Mouse (Mus musculus) MEL (cell line): ENCODE measurements at regions not wholly inside any gene's neighbourhood (a gene's known extent, or its start where the extent isn't known, plus 50 kb on each side); places are given as distances from the start of the nearest gene placed in this dataset.

Source experiments
- BHLHE40 ChIP-seq: IDR thresholded peaks from 2 replicates; pipeline ENCODE4 v1.6.1; 2012; ENCODE audit warnings: low read depth, mild to moderate bottlenecking, inconsistent platforms, low read length, improper control_type of control experiment, borderline replicate concordance
- CTCF ChIP-seq, 3 experiments: IDR thresholded peaks in 2 of 3; conservative IDR thresholded peaks in 1 of 3; 2 replicates each; pipeline ENCODE4 v1.5.1; 2011 to 2012; ENCODE audit warnings: low read length in 3 of 3, low read depth in 2 of 3, mild to moderate bottlenecking in 2 of 3, improper control_type of control experiment in 1 of 3, inconsistent platforms in 1 of 3, mixed read lengths in 1 of 3, moderate library complexity in 1 of 3; ENCODE audit not compliant: control insufficient read depth in 1 of 3, insufficient read depth in 1 of 3, poor library complexity in 1 of 3, severe bottlenecking in 1 of 3
- EP300 ChIP-seq, 2 experiments: IDR thresholded peaks; 2 replicates each; pipeline ENCODE4 v1.6.1; 2011; ENCODE audit warnings: improper control_type of control experiment in 2 of 2, low read length in 2 of 2, low read depth in 1 of 2, mild to moderate bottlenecking in 1 of 2
- JUND ChIP-seq: IDR thresholded peaks from 2 replicates; pipeline ENCODE4 v1.6.1; 2011; ENCODE audit warnings: low read depth, mild to moderate bottlenecking, improper control_type of control experiment, low read length
- MAX ChIP-seq: IDR thresholded peaks from 2 replicates; pipeline ENCODE4 v1.6.1; 2011; ENCODE audit warnings: low read length, improper control_type of control experiment
- MEF2A ChIP-seq: IDR thresholded peaks from 2 replicates; pipeline ENCODE4 v1.6.1; 2014; ENCODE audit warnings: low read depth, mild to moderate bottlenecking, inconsistent platforms, low read length, improper control_type of control experiment; ENCODE audit not compliant: poor library complexity, insufficient replicate concordance, severe bottlenecking; ENCODE audit errors: extremely low read depth
- MYC ChIP-seq: IDR thresholded peaks from 2 replicates; pipeline ENCODE4 v1.6.1; 2011; ENCODE audit warnings: low read depth, mild to moderate bottlenecking, low read length, improper control_type of control experiment, moderate library complexity
- NRF1 ChIP-seq: IDR thresholded peaks from 2 replicates; pipeline ENCODE4 v1.6.1; 2014; ENCODE audit warnings: low read depth, mild to moderate bottlenecking, inconsistent platforms, low read length, improper control_type of control experiment, moderate library complexity; ENCODE audit not compliant: poor library complexity, insufficient read depth, severe bottlenecking
- POLR2A ChIP-seq, 2 experiments: IDR thresholded peaks; 2 replicates each; pipeline ENCODE4 v1.6.1; 2011 to 2012; ENCODE audit warnings: low read length in 2 of 2, mild to moderate bottlenecking in 2 of 2, control low read depth in 1 of 2, improper control_type of control experiment in 1 of 2, low read depth in 1 of 2, moderate library complexity in 1 of 2; ENCODE audit not compliant: control insufficient read depth in 1 of 2, insufficient read depth in 1 of 2, poor library complexity in 1 of 2
- RAD21 ChIP-seq: IDR thresholded peaks from 2 replicates; pipeline ENCODE4 v1.6.1; 2011; ENCODE audit warnings: mild to moderate bottlenecking, low read depth, low read length, improper control_type of control experiment
- TCF12 ChIP-seq: IDR thresholded peaks from 2 replicates; pipeline ENCODE4 v1.6.1; 2014; ENCODE audit warnings: low read depth, mild to moderate bottlenecking, inconsistent platforms, low read length, improper control_type of control experiment, moderate library complexity
- USF2 ChIP-seq, 2 experiments: IDR thresholded peaks; 2 replicates each; pipeline ENCODE4 v1.6.1; 2011 to 2012; ENCODE audit warnings: improper control_type of control experiment in 2 of 2, low read length in 2 of 2, borderline replicate concordance in 1 of 2, inconsistent platforms in 1 of 2, low read depth in 1 of 2, mild to moderate bottlenecking in 1 of 2; ENCODE audit not compliant: insufficient read depth in 1 of 2
- ZNF384 ChIP-seq: IDR thresholded peaks from 2 replicates; pipeline ENCODE4 v1.6.1; 2012; ENCODE audit warnings: low read depth, mild to moderate bottlenecking, inconsistent platforms, low read length, improper control_type of control experiment

DNA sequence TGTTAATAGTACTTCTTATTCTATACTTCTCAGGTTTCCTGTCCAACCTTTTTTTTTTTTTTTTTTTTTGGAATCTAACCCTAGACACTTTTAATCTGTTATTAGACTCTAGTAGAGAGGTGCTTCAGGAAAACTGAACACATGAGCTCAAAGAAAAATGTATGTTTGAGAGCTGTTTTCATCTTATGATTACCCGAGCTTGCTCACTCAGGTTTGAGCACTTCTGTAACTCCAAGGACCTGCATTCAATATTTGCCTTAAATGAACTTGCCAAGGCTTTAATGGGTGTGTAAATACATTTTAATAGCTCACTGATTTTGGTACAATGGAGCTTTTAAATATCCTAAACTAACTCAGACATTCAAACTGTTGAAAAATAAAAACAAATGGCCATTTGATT is 367.8 kb downstream of the Nr2f2 start:
- no peak for TF ChIP-seq MYC
- no peak for TF ChIP-seq MAX
- no peak for TF ChIP-seq POLR2A (IDR thresholded peaks at IDR 0.05; ENCODE audit: control insufficient read depth in 1 of 2, insufficient read depth in 1 of 2, low read depth in 1 of 2, low read length in 2 of 2, poor library complexity in 1 of 2)
- TF ChIP-seq EP300 (IDR thresholded peaks at IDR 0.05; ENCODE audit: low read depth in 1 of 2, low read length in 2 of 2), result no peak
- no peak for TF ChIP-seq MEF2A
- no peak for TF ChIP-seq CTCF (IDR thresholded peaks at IDR 0.05 in 2 of 3, conservative IDR thresholded peaks at IDR 0.05 in 1 of 3; ENCODE audit: control insufficient read depth in 1 of 3, insufficient read depth in 1 of 3, low read depth in 2 of 3, low read length in 3 of 3, poor library complexity in 1 of 3, severe bottlenecking in 1 of 3)
- no peak for TF ChIP-seq BHLHE40
- TF ChIP-seq TCF12, result no peak
- TF ChIP-seq USF2 (IDR thresholded peaks at IDR 0.05; ENCODE audit: borderline replicate concordance in 1 of 2, insufficient read depth in 1 of 2, low read depth in 1 of 2, low read length in 2 of 2), result no peak
- no peak for TF ChIP-seq JUND
- no peak for TF ChIP-seq ZNF384
- no peak for TF ChIP-seq NRF1
- no peak for TF ChIP-seq RAD21
